In the genomic region with DNA sequence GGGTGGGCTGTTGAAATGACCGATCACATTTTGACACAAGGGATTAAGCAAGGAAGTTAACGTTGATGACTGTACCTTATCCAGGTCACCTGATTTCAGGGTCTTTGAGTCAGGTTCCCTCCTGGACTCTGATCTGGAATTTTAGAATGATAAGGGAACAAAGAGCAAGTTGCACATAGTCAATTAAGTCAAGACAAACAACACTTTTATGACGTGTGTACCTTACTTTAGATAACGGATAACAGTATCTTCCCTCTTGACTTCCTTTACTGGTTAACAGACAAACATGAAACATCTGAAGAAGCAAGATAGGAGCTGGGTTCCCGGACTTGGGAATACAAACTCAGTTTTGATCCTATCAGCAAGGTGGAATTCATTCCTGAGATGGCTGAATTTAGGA, we compare ENCODE assay signal across 28 mouse cellular contexts. TPM values are rescaled to one million over a fixed set of nuclear protein-coding genes. Genes with fewer than 3 reads are reported as not detected.
DNase-seq lines count a peak whose midpoint lies in the region; ATAC-seq and TF ChIP-seq lines count a peak whose summit lies in the region.
"Had no signal": no experiment of that assay in that cellular context is flagged by ENCODE, and none has a peak within 500 bp of the region (broad histone marks: within the 10 kb centered on the region; RNA-seq: fewer than 3 reads in every experiment).

No protein-coding gene starts in this region.

- H3K4me1 ChIP-seq in heart, embryonic 13.5 days = peaks cover 48% of the 10 kb centered on the region
- peaks cover 15 to 18% of the 10 kb centered on the region in 2 experiments for H3K4me1 ChIP-seq in MEL (ENCODE audit: control insufficient read depth in 1 of 2, insufficient read depth in 2 of 2, low read length in 2 of 2)
- H3K4me1 ChIP-seq in intestine, embryonic 15.5 days (replicated peaks) = no peaks in the 10 kb centered on the region
- H3K4me1 ChIP-seq in small intestine, adult 2 months (ENCODE audit: control insufficient read depth, insufficient read depth, insufficient read length, low read length) = peaks cover 18% of the 10 kb centered on the region
- H3K4me1 ChIP-seq: embryonic facial prominence, embryonic 13.5 days; forebrain, embryonic 13.5 days; hindbrain, embryonic 13.5 days had no signal

- no peak for TF ChIP-seq CTCF in MEL (IDR thresholded peaks at IDR 0.05 in 2 of 3, conservative IDR thresholded peaks at IDR 0.05 in 1 of 3; ENCODE audit: control insufficient read depth in 1 of 3, insufficient read depth in 1 of 3, low read depth in 2 of 3, low read length in 3 of 3, poor library complexity in 1 of 3, severe bottlenecking in 1 of 3)
- TF ChIP-seq CTCF in small intestine, adult 2 months (IDR thresholded peaks at IDR 0.05; ENCODE audit: extremely low read depth, insufficient read length, insufficient replicate concordance, low read depth, low read length) = no peak
- no peak for TF ChIP-seq CTCF in gastrocnemius, adult 2 months (IDR thresholded peaks at IDR 0.05)

- peak; percentile 34 to 68; a peak in 1 of 4 replicates for TF ChIP-seq EP300 in MEL (IDR thresholded peaks at IDR 0.05; ENCODE audit: low read depth in 1 of 2, low read length in 2 of 2)

- no peak for TF ChIP-seq POLR2A in MEL (IDR thresholded peaks at IDR 0.05; ENCODE audit: control insufficient read depth in 1 of 2, insufficient read depth in 1 of 2, low read depth in 1 of 2, low read length in 2 of 2, poor library complexity in 1 of 2)
- TF ChIP-seq POLR2A in small intestine, adult 2 months (IDR thresholded peaks at IDR 0.05; ENCODE audit: low read depth, low read length) = no peak

- no peak for DNase-seq in heart, postnatal 4 days
- no peak for DNase-seq in MEL (ENCODE audit: low read depth, low spot score)
- no peak for DNase-seq in cerebellum, postnatal 4 days (ENCODE audit: low spot score in 2 of 2)
- DNase-seq in gastrocnemius, adult 2 months = no peak
- DNase-seq: adrenal gland, adult 2 months; adrenal gland, postnatal 14 days; B cell, adult 2 months; cerebellum, adult 11 months; cerebellum, adult 2 months; cerebellum, adult 9-11 months; cerebellum, postnatal 25 days; embryo, embryonic 11 days; gastrocnemius, postnatal 14 days; heart, postnatal 14 days had no signal

- H3K4me2 ChIP-seq in heart, embryonic 13.5 days = no peak overlapping the region
- no peak overlapping the region for H3K4me2 ChIP-seq in intestine, embryonic 15.5 days (replicated peaks)
- H3K4me2 ChIP-seq: embryonic facial prominence, embryonic 13.5 days; forebrain, embryonic 13.5 days; heart, embryonic 12.5 days; hindbrain, embryonic 13.5 days had no signal

- no peak overlapping the region for H3K4me3 ChIP-seq in heart, embryonic 13.5 days
- no peak overlapping the region for H3K4me3 ChIP-seq in MEL (ENCODE audit: control insufficient read depth in 1 of 2, insufficient read depth in 1 of 2, low read depth in 2 of 2, low read length in 2 of 2)
- no peak overlapping the region for H3K4me3 ChIP-seq in intestine, embryonic 15.5 days (replicated peaks)
- H3K4me3 ChIP-seq in small intestine, adult 2 months (ENCODE audit: low read depth, low read length) = no peak overlapping the region
- no peak overlapping the region for H3K4me3 ChIP-seq in gastrocnemius, adult 2 months
- H3K4me3 ChIP-seq: embryonic facial prominence, embryonic 10.5 days; embryonic facial prominence, embryonic 13.5 days; forebrain, embryonic 10.5 days; forebrain, embryonic 13.5 days; heart, embryonic 12.5 days; hindbrain, embryonic 10.5 days; hindbrain, embryonic 13.5 days had no signal

- H3K79me2 ChIP-seq in MEL (ENCODE audit: control insufficient read depth, insufficient read depth, low read length, poor library complexity) = no peaks in the 10 kb centered on the region

- no peaks in the 10 kb centered on the region for H3K27me3 ChIP-seq in heart, embryonic 13.5 days (replicated peaks)
- H3K27me3 ChIP-seq in MEL (ENCODE audit: control insufficient read depth in 1 of 2, insufficient read depth in 2 of 2, low read length in 2 of 2) = no peaks in the 10 kb centered on the region
- no peaks in the 10 kb centered on the region for H3K27me3 ChIP-seq in intestine, embryonic 15.5 days (replicated peaks)
- no peaks in the 10 kb centered on the region for H3K27me3 ChIP-seq in small intestine, adult 2 months (ENCODE audit: control insufficient read depth, insufficient read depth, low read length)
- H3K27me3 ChIP-seq: CH12.LX; embryonic facial prominence, embryonic 13.5 days; forebrain, embryonic 13.5 days; heart, embryonic 12.5 days; hindbrain, embryonic 13.5 days had no signal

- H3K9ac ChIP-seq in heart, embryonic 13.5 days = no peak overlapping the region
- H3K9ac ChIP-seq in MEL (ENCODE audit: control insufficient read depth, low read depth, low read length, poor library complexity, severe bottlenecking) = no peak overlapping the region
- no peak overlapping the region for H3K9ac ChIP-seq in intestine, embryonic 15.5 days
- H3K9ac ChIP-seq: embryonic facial prominence, embryonic 13.5 days; forebrain, embryonic 13.5 days; heart, embryonic 12.5 days; hindbrain, embryonic 13.5 days had no signal

- no peak for TF ChIP-seq RAD21 in MEL (IDR thresholded peaks at IDR 0.05; ENCODE audit: low read depth, low read length)

- H3K36me3 ChIP-seq in heart, embryonic 13.5 days = peaks cover 88% of the 10 kb centered on the region
- peaks cover 0 to 34% of the 10 kb centered on the region in 2 experiments; a peak in 2 of 4 replicates for H3K36me3 ChIP-seq in MEL (ENCODE audit: control insufficient read depth in 1 of 2, insufficient read depth in 2 of 2, low read length in 2 of 2)
- H3K36me3 ChIP-seq in intestine, embryonic 15.5 days = no peaks in the 10 kb centered on the region
- no peaks in the 10 kb centered on the region for H3K36me3 ChIP-seq in small intestine, adult 2 months (ENCODE audit: control insufficient read depth, insufficient read depth, low read length)
- H3K36me3 ChIP-seq: embryonic facial prominence, embryonic 10.5 days; embryonic facial prominence, embryonic 13.5 days; forebrain, embryonic 10.5 days; hindbrain, embryonic 10.5 days; hindbrain, embryonic 13.5 days had no signal

- peak overlapping the region; percentile 24 for H3K27ac ChIP-seq in heart, embryonic 13.5 days (replicated peaks)
- H3K27ac ChIP-seq in MEL (ENCODE audit: control insufficient read depth, low read depth, low read length) = no peak overlapping the region
- no peak overlapping the region for H3K27ac ChIP-seq in intestine, embryonic 15.5 days
- 0 out of 2 replicates have a peak overlapping the region, but pooled peaks have one; percentile 4 for H3K27ac ChIP-seq in small intestine, adult 2 months (ENCODE audit: insufficient read depth, low read depth, low read length)
- no peak overlapping the region for H3K27ac ChIP-seq in gastrocnemius, adult 2 months
- H3K27ac ChIP-seq: embryonic facial prominence, embryonic 10.5 days; embryonic facial prominence, embryonic 13.5 days; forebrain, embryonic 10.5 days; forebrain, embryonic 13.5 days; hindbrain, embryonic 10.5 days; hindbrain, embryonic 13.5 days had no signal

- ATAC-seq in heart, embryonic 13.5 days (ENCODE audit: extremely low read depth, insufficient number of reproducible peaks, low FRiP score, low TSS enrichment) = no peak
- ATAC-seq in intestine, embryonic 15.5 days = peak; percentile 89
- ATAC-seq: forebrain, embryonic 13.5 days; forebrain, embryonic 16.5 days; hindbrain, embryonic 16.5 days had no signal

- intact Hi-C loops in gastrocnemius, adult 2 months (cut with DNase I) = no loop called here

- H3K9me3 ChIP-seq in heart, embryonic 13.5 days = no peaks in the 10 kb centered on the region
- no peaks in the 10 kb centered on the region for H3K9me3 ChIP-seq in MEL (replicated peaks; ENCODE audit: insufficient read depth, low read length)
- H3K9me3 ChIP-seq in intestine, embryonic 15.5 days = no peaks in the 10 kb centered on the region
- H3K9me3 ChIP-seq: embryonic facial prominence, embryonic 10.5 days; embryonic facial prominence, embryonic 13.5 days; forebrain, embryonic 10.5 days; forebrain, embryonic 13.5 days; G1E; heart, embryonic 12.5 days; hindbrain, embryonic 10.5 days; hindbrain, embryonic 13.5 days had no signal

- WGBS in heart, embryonic 13.5 days = 30% methylated on average over 5 of the region's 5 CpGs
- WGBS in intestine, embryonic 15.5 days = 53% methylated on average over 5 of the region's 5 CpGs
- WGBS in small intestine, adult 2 months = 29% methylated on average over 5 of the region's 5 CpGs

TF ChIP-seq in MEL, 35 proteins besides CTCF, POLR2A, EP300 and RAD21:
- peak; percentile 36; the same call in 1 of the 2 replicates for TF ChIP-seq ETS1 (IDR thresholded peaks at IDR 0.05; ENCODE audit: low read depth, low read length)
- TF ChIP-seq TCF12 (IDR thresholded peaks at IDR 0.05; ENCODE audit: low read depth, low read length) = peak; percentile 66
- TF ChIP-seq GATA1 (IDR thresholded peaks at IDR 0.05; ENCODE audit: low read depth, low read length) = peak; percentile 49; the same call in 1 of the 2 replicates
- no peak for TF ChIP-seq POLR2AphosphoS2 (IDR thresholded peaks at IDR 0.05; ENCODE audit: low read length)
TF ChIP-seq in MEL: peak in this region for 3.

RNA-seq across cellular contexts. Expression of a gene that starts 29.7 kb away (rescaled TPM):
- polyA plus RNA-seq in heart, embryonic 13.5 days (2015; fragmentation: Nextera tagmentation; extraction: Ambion mirVana) = 43.8 and 54.8 TPM in 2 replicates
- 100 to 1,000 TPM; 116 to 133 TPM for total RNA-seq in heart, postnatal 4 days (2021)
- total RNA-seq in MEL (2012; rRNA removed) = 1.5 and 4.9 TPM in 2 replicates
- 1 to 10 TPM in 1 of 2 experiments, not detected in 1; 3.1 TPM for polyA plus RNA-seq in MEL (2012; ENCODE audit: insufficient read depth in 1 of 2, insufficient read length in 2 of 2, low read depth in 1 of 2, low replicate concordance in 2 of 2, missing spikeins in 1 of 2)
- 13.0 and 14.4 TPM in 2 replicates for polyA plus RNA-seq in intestine, embryonic 15.5 days (2015; fragmentation: Nextera tagmentation; extraction: Ambion mirVana)
- 1.2 and 1.7 TPM in 2 replicates for polyA plus RNA-seq in small intestine, adult 2 months (2012; rRNA removed)
- total RNA-seq in gastrocnemius, adult 2 months (2021) = 1 to 10 TPM; 5.7 to 7.1 TPM

Comparison
In these comparisons a context has a peak if more than half of its experiments do, and no peak if none do; other contexts are left out.
1. H3K27ac ChIP-seq: peak in heart, embryonic 13.5 days (single experiment) and small intestine, adult 2 months (single experiment); none in MEL (single experiment), intestine, embryonic 15.5 days (single experiment) and gastrocnemius, adult 2 months (single experiment).